Comparison of ENCODE assay signal across 14 mouse cellular contexts in genomic region chr14:74984817-74985391, GRCm38 (mm10). TPM values are rescaled to one million over a fixed set of nuclear protein-coding genes. Genes with fewer than 3 reads are reported as not detected.
A peak's percentile ranks its signal among the peaks of the same experiment; 100 is the strongest.
DNase-seq lines count a peak whose midpoint lies in the region; ATAC-seq and TF ChIP-seq lines count a peak whose summit lies in the region.
"Had no signal": no experiment of that assay in that cellular context is flagged by ENCODE, and none has a peak within 500 bp of the region (broad histone marks: within the 10 kb centered on the region; RNA-seq: fewer than 3 reads in every experiment).

No protein-coding gene starts in this region.

- no peak for TF ChIP-seq POLR2A in testis, adult 2 months (IDR thresholded peaks at IDR 0.05; ENCODE audit: control insufficient read depth, low read depth, low read length)

- TF ChIP-seq CTCF in testis, adult 2 months (IDR thresholded peaks at IDR 0.05; ENCODE audit: control insufficient read depth, insufficient read depth, insufficient replicate concordance, low read depth, low read length), result no peak

- H3K4me2 ChIP-seq in intestine, embryonic 15.5 days (replicated peaks), result no peak overlapping the region
- H3K4me2 ChIP-seq in intestine, embryonic 16.5 days (ENCODE audit: low read depth, low read length), result no peak overlapping the region
- H3K4me2 ChIP-seq: forebrain, embryonic 15.5 days; hindbrain, embryonic 14.5 days; kidney, embryonic 15.5 days; lung, embryonic 15.5 days had no signal

- 79% methylated on average over 7 of the region's 7 CpGs for WGBS in intestine, embryonic 15.5 days
- WGBS in intestine, embryonic 16.5 days, result 72% methylated on average over 7 of the region's 7 CpGs

- no peaks in the 10 kb centered on the region for H3K9me3 ChIP-seq in intestine, embryonic 15.5 days
- H3K9me3 ChIP-seq in intestine, embryonic 16.5 days (ENCODE audit: control insufficient read depth, low read length), result no peaks in the 10 kb centered on the region
- H3K9me3 ChIP-seq: forebrain, embryonic 15.5 days; kidney, embryonic 15.5 days; lung, embryonic 15.5 days had no signal

- H3K4me3 ChIP-seq in intestine, embryonic 15.5 days (replicated peaks), result no peak overlapping the region
- H3K4me3 ChIP-seq in intestine, embryonic 16.5 days (ENCODE audit: low read length), result no peak overlapping the region
- peak overlapping the region; percentile 88 for H3K4me3 ChIP-seq in testis, adult 2 months (ENCODE audit: control insufficient read depth, low read depth, low read length)
- H3K4me3 ChIP-seq: forebrain, embryonic 15.5 days; kidney, embryonic 15.5 days; lung, embryonic 15.5 days had no signal

- ATAC-seq in intestine, embryonic 15.5 days, result peak; percentile 51; the same call in 1 of the 2 replicates
- ATAC-seq in intestine, embryonic 16.5 days, result no peak
- ATAC-seq: forebrain, embryonic 15.5 days; Patski had no signal

- intact Hi-C loops in left cerebral cortex, postnatal 36 days (cut with DNase I), result no loop called here

- no peak for DNase-seq in testis, postnatal 10 days (ENCODE audit: low spot score)
- peak; percentile 8 to 19 for DNase-seq in left cerebral cortex, postnatal 36 days (ENCODE audit: low spot score in 2 of 2)
- DNase-seq in kidney, postnatal 36 days, result no peak
- no peak for DNase-seq in adrenal gland, postnatal 4 days (ENCODE audit: low spot score in 2 of 2)
- DNase-seq in lung, adult 18-20 months, result no peak
- DNase-seq: adrenal gland, postnatal 10 days had no signal

- no peak overlapping the region for H3K27ac ChIP-seq in intestine, embryonic 15.5 days
- no peak overlapping the region for H3K27ac ChIP-seq in intestine, embryonic 16.5 days (ENCODE audit: low read length)
- H3K27ac ChIP-seq in testis, adult 2 months (ENCODE audit: control insufficient read depth, insufficient read depth, low read depth, low read length), result 0 out of 2 replicates have a peak overlapping the region, but pooled peaks have one; percentile 8
- H3K27ac ChIP-seq: forebrain, embryonic 15.5 days; hindbrain, embryonic 14.5 days; kidney, embryonic 15.5 days; lung, embryonic 15.5 days had no signal

- H3K36me3 ChIP-seq in intestine, embryonic 15.5 days, result no peaks in the 10 kb centered on the region
- H3K36me3 ChIP-seq in intestine, embryonic 16.5 days (ENCODE audit: control insufficient read depth, insufficient read depth, low read length), result no peaks in the 10 kb centered on the region
- H3K36me3 ChIP-seq in testis, adult 2 months (ENCODE audit: control insufficient read depth, insufficient read depth, low read length), result no peaks in the 10 kb centered on the region
- H3K36me3 ChIP-seq: forebrain, embryonic 15.5 days; kidney, embryonic 15.5 days; lung, embryonic 15.5 days had no signal

- no peaks in the 10 kb centered on the region for H3K4me1 ChIP-seq in intestine, embryonic 15.5 days (replicated peaks)
- H3K4me1 ChIP-seq in intestine, embryonic 16.5 days (ENCODE audit: control insufficient read depth, insufficient read depth, low read length), result no peaks in the 10 kb centered on the region
- H3K4me1 ChIP-seq in testis, adult 2 months (ENCODE audit: control insufficient read depth, insufficient read depth, low read length), result peaks cover 5% of the 10 kb centered on the region
- H3K4me1 ChIP-seq: forebrain, embryonic 15.5 days; kidney, embryonic 15.5 days; lung, embryonic 15.5 days had no signal

- no peak overlapping the region for H3K9ac ChIP-seq in intestine, embryonic 15.5 days
- H3K9ac ChIP-seq in intestine, embryonic 16.5 days (ENCODE audit: low read depth, low read length), result no peak overlapping the region
- H3K9ac ChIP-seq: forebrain, embryonic 15.5 days; hindbrain, embryonic 14.5 days; kidney, embryonic 15.5 days; lung, embryonic 15.5 days had no signal

- H3K27me3 ChIP-seq in intestine, embryonic 15.5 days (replicated peaks), result no peaks in the 10 kb centered on the region
- H3K27me3 ChIP-seq in intestine, embryonic 16.5 days (replicated peaks; ENCODE audit: control insufficient read depth, insufficient read depth, low read length), result no peaks in the 10 kb centered on the region
- no peaks in the 10 kb centered on the region for H3K27me3 ChIP-seq in testis, adult 2 months (ENCODE audit: control insufficient read depth, insufficient read depth, low read length)
- H3K27me3 ChIP-seq: forebrain, embryonic 15.5 days; kidney, embryonic 15.5 days; lung, embryonic 15.5 days; Patski had no signal

RNA-seq across cellular contexts. Expression of gene Rubcnl, which starts 30.9 kb away (rescaled TPM):
- polyA plus RNA-seq in intestine, embryonic 15.5 days (2015; fragmentation: Nextera tagmentation; extraction: Ambion mirVana), result 0.43 and 0.55 TPM in 2 replicates
- 0.45 and 0.58 TPM in 2 replicates for polyA plus RNA-seq in intestine, embryonic 16.5 days (2015; fragmentation: Nextera tagmentation; extraction: Ambion mirVana)
- polyA plus RNA-seq in testis, adult 2 months (2012; rRNA removed), result 1.0 and 1.1 TPM in 2 replicates
- 1 to 10 TPM; 1.2 to 1.8 TPM for total RNA-seq in left cerebral cortex, postnatal 36 days (2021)
- 1 to 10 TPM; 1.2 to 1.3 TPM for total RNA-seq in adrenal gland, postnatal 4 days (2021)

RNA-seq across cellular contexts. Expression of gene Lrch1, which starts 37.2 kb away (rescaled TPM):
- polyA plus RNA-seq in intestine, embryonic 15.5 days (2015; fragmentation: Nextera tagmentation; extraction: Ambion mirVana), result 11.8 and 12.5 TPM in 2 replicates
- 9.8 and 9.9 TPM in 2 replicates for polyA plus RNA-seq in intestine, embryonic 16.5 days (2015; fragmentation: Nextera tagmentation; extraction: Ambion mirVana)
- 1.6 and 1.7 TPM in 2 replicates for polyA plus RNA-seq in testis, adult 2 months (2012; rRNA removed)
- total RNA-seq in left cerebral cortex, postnatal 36 days (2021), result 10 to 100 TPM; 13.5 to 21.5 TPM
- total RNA-seq in adrenal gland, postnatal 4 days (2021), result 10 to 100 TPM; 25.9 to 27.4 TPM

Comparison
In these comparisons a context has a peak if more than half of its experiments do, and no peak if none do; other contexts are left out.
1. DNase-seq: peak in left cerebral cortex, postnatal 36 days (2 of 2); none in testis, postnatal 10 days (single experiment), kidney, postnatal 36 days (0 of 2), adrenal gland, postnatal 4 days (0 of 2) and lung, adult 18-20 months (0 of 2).